Mouse (Mus musculus): Measurements from ENCODE around the gene Ppef2. TPM values are rescaled to one million over a fixed set of nuclear protein-coding genes. Genes with fewer than 3 reads are reported as not detected.

Ppef2 gene
- polyA plus RNA-seq, 1 experiment from 2014 or later: 2.0 TPM

DNA sequence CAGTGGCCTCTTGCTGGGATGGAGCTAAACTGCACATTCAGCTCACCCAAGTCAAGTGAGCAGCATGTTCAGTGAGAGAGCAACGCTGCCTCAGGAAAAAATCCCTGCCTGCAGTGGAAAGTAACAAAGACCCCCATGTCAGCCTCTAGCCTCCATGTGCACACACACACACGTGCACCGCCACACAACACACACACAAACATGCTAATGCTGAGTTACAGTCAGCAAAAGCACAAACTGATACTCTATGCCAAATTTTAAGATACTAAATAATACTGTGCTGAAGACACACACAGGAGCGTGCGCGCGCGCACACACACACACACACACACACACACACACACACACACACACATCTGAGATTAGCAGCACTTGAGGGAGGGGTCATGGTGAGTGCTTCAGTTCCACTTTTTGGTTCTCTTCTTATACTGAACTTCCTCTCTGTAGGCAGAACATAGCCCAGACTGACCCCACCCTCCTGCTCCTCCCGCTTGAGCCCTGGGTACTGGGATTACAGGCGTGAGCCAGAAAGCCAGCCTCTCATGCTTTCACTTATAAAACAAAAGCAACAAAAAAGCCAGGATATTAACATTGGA, 23.0 kb upstream of the Ppef2 start:
- ATAC-seq (replicated peaks; ENCODE audit: low FRiP score, low TSS enrichment, low read depth) (no peak), DNase-seq (ENCODE audit: low spot score) (no peak)
- no peaks in the 10 kb centered on the region for H3K27me3 ChIP-seq (replicated peaks; ENCODE audit: control insufficient read depth, insufficient read depth, low read length)
- no peak overlapping the region for H3K4me2 ChIP-seq (ENCODE audit: low read length)
- peaks cover 12% of the 10 kb centered on the region for H3K4me1 ChIP-seq (replicated peaks; ENCODE audit: control insufficient read depth, insufficient read depth, low read length)
- no peaks in the 10 kb centered on the region for H3K9me3 ChIP-seq (ENCODE audit: control insufficient read depth, low read length)
- H3K27ac ChIP-seq (ENCODE audit: low read depth): no peak overlapping the region
- H3K36me3 ChIP-seq (ENCODE audit: control insufficient read depth, insufficient read depth, low read length): peaks cover 4% of the 10 kb centered on the region; the same call in 1 of the 2 replicates
- 79% methylated on average over 10 of the region's 10 CpGs for WGBS
- H3K9ac ChIP-seq (ENCODE audit: low read length): no peak overlapping the region
- no peak overlapping the region for H3K4me3 ChIP-seq (ENCODE audit: low read depth, low read length)

GRCm38 (mm10) chr5:92277437-92278394, 21.6 kb upstream of the Ppef2 start, which contains the start of gene Naaa:
Gene Naaa (minus strand): TSS chr5:92278170.
- no peaks in the 10 kb centered on the region for H3K36me3 ChIP-seq (ENCODE audit: control insufficient read depth, insufficient read depth, low read length)
- H3K4me3 ChIP-seq (ENCODE audit: low read depth, low read length): peak within 1 kb of the TSS; percentile 73
- peaks cover 10% of the 10 kb centered on the region for H3K4me1 ChIP-seq (replicated peaks; ENCODE audit: control insufficient read depth, insufficient read depth, low read length)
- H3K9ac ChIP-seq (ENCODE audit: low read length): peak within 1 kb of the TSS; percentile 55
- H3K9me3 ChIP-seq (ENCODE audit: control insufficient read depth, low read length): no peaks in the 10 kb centered on the region
- ATAC-seq (replicated peaks; ENCODE audit: low FRiP score, low TSS enrichment, low read depth) (peak; percentile 92), DNase-seq (ENCODE audit: low spot score) (peak; percentile 90)
- no peaks in the 10 kb centered on the region for H3K27me3 ChIP-seq (replicated peaks; ENCODE audit: control insufficient read depth, insufficient read depth, low read length)
- H3K4me2 ChIP-seq (ENCODE audit: low read length): peak within 1 kb of the TSS; percentile 91
- peak within 1 kb of the TSS; percentile 57; the same call in 1 of the 2 replicates for H3K27ac ChIP-seq (ENCODE audit: low read depth)
- 3% methylated on average over 54 of the region's 54 CpGs for WGBS

- H3K27ac ChIP-seq (ENCODE audit: low read depth): no peak overlapping the region
- H3K9ac ChIP-seq (ENCODE audit: low read length): no peak overlapping the region
- H3K4me2 ChIP-seq (ENCODE audit: low read length): no peak overlapping the region
- H3K9me3 ChIP-seq (ENCODE audit: control insufficient read depth, low read length): no peaks in the 10 kb centered on the region
- DNase-seq (ENCODE audit: low spot score): no peak
- H3K4me3 ChIP-seq (ENCODE audit: low read depth, low read length): no peak overlapping the region
- no peaks in the 10 kb centered on the region for H3K4me1 ChIP-seq (replicated peaks; ENCODE audit: control insufficient read depth, insufficient read depth, low read length)
- no peak for ATAC-seq (replicated peaks; ENCODE audit: low FRiP score, low TSS enrichment, low read depth)
- H3K36me3 ChIP-seq (ENCODE audit: control insufficient read depth, insufficient read depth, low read length): no peaks in the 10 kb centered on the region
- no peaks in the 10 kb centered on the region for H3K27me3 ChIP-seq (replicated peaks; ENCODE audit: control insufficient read depth, insufficient read depth, low read length)
- 88% methylated on average over 7 of the region's 7 CpGs for WGBS
Observed at GRCm38 (mm10) chr5:92270496-92270895, 14.4 kb upstream of the Ppef2 start.

DNA sequence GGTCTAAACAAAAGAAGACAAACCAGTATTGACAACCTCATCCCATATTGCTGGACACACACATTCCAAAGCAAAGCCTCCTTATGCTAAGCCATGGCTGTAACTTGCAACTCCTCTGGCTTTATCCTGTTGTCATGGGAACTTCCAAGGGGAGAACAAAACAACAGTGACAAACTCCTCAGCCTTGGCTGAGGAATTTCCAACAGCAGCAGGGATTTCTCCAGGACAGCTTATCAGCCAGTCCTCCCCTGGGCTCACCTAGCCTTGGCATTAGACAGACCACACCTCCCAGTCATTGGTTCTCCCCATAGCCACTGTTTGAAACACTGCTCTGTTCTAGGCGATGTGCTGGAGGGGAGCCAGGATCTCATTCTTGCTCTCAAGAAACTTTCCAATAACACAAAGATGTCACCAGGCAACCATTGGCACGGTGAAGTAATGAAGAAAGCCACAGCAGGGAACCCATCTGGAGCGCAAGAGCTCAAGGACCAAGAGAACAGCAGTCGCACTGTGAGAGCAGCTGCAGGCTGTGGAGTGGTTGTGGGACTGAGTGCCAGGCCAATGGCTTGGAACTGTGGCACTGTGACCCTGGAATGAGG, 7.8 kb upstream of the Ppef2 start:
- no peak for DNase-seq (ENCODE audit: low spot score)
- Histone ChIP-seq H3K27me3 (replicated peaks; ENCODE audit: control insufficient read depth, insufficient read depth, low read length) (no peaks in the 10 kb centered on the region), H3K27ac (ENCODE audit: low read depth) (no peak overlapping the region), H3K4me1 (replicated peaks; ENCODE audit: control insufficient read depth, insufficient read depth, low read length) (peaks cover 6% of the 10 kb centered on the region), H3K9me3 (ENCODE audit: control insufficient read depth, low read length) (no peaks in the 10 kb centered on the region), H3K9ac (ENCODE audit: low read length) (no peak overlapping the region), H3K4me2 (ENCODE audit: low read length) (no peak overlapping the region), H3K36me3 (ENCODE audit: control insufficient read depth, insufficient read depth, low read length) (no peaks in the 10 kb centered on the region), H3K4me3 (ENCODE audit: low read depth, low read length) (no peak overlapping the region)
- peak; percentile 47; the same call in 1 of the 2 replicates for ATAC-seq (replicated peaks; ENCODE audit: low FRiP score, low TSS enrichment, low read depth)
- WGBS: 50% methylated on average over 4 of the region's 4 CpGs

- H3K9ac ChIP-seq (ENCODE audit: low read length): no peak overlapping the region
- H3K4me3 ChIP-seq (ENCODE audit: low read depth, low read length): no peak overlapping the region
- ATAC-seq (replicated peaks; ENCODE audit: low FRiP score, low TSS enrichment, low read depth): no peak
- H3K36me3 ChIP-seq (ENCODE audit: control insufficient read depth, insufficient read depth, low read length): no peaks in the 10 kb centered on the region
- no peak overlapping the region for H3K4me2 ChIP-seq (ENCODE audit: low read length)
- peaks cover 6% of the 10 kb centered on the region for H3K4me1 ChIP-seq (replicated peaks; ENCODE audit: control insufficient read depth, insufficient read depth, low read length)
- 90% methylated on average over 8 of the region's 8 CpGs for WGBS
- no peak overlapping the region for H3K27ac ChIP-seq (ENCODE audit: low read depth)
- DNase-seq (ENCODE audit: low spot score): no peak
- no peaks in the 10 kb centered on the region for H3K27me3 ChIP-seq (replicated peaks; ENCODE audit: control insufficient read depth, insufficient read depth, low read length)
- no peaks in the 10 kb centered on the region for H3K9me3 ChIP-seq (ENCODE audit: control insufficient read depth, low read length)
Observed at GRCm38 (mm10) chr5:92262646-92263045, 6.6 kb upstream of the Ppef2 start.

DNA sequence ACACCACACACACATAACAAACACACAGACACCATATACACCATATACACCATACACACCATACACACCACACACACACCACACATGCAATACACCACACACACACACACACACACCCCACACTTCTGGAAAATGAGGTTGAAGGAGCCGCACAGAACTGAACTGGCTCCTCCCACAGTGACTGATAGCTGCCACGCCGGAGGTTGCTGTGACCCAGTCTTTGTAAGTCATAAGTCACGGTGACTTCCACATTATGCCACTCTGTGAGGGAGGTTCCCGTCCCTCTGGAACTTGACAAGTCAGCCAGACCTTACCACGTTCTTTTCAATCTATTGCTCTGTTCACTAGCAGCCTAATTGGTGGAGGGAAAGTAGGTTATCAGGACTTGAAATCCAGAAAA, 1.6 kb downstream of the Ppef2 start:
- Histone ChIP-seq H3K27me3 (replicated peaks; ENCODE audit: control insufficient read depth, insufficient read depth, low read length) (no peaks in the 10 kb centered on the region), H3K4me3 (ENCODE audit: low read depth, low read length) (no peak overlapping the region), H3K9me3 (ENCODE audit: control insufficient read depth, low read length) (0 out of 2 replicates have a peak, but pooled peaks cover 7% of the 10 kb centered on the region), H3K4me1 (replicated peaks; ENCODE audit: control insufficient read depth, insufficient read depth, low read length) (0 out of 2 replicates have a peak, but pooled peaks cover 5% of the 10 kb centered on the region), H3K4me2 (ENCODE audit: low read length) (no peak overlapping the region), H3K27ac (ENCODE audit: low read depth) (no peak overlapping the region), H3K9ac (ENCODE audit: low read length) (no peak overlapping the region), H3K36me3 (ENCODE audit: control insufficient read depth, insufficient read depth, low read length) (no peaks in the 10 kb centered on the region)
- ATAC-seq (replicated peaks; ENCODE audit: low FRiP score, low TSS enrichment, low read depth) (no peak), DNase-seq (ENCODE audit: low spot score) (no peak)
- 68% methylated on average over 6 of the region's 6 CpGs for WGBS

- no peaks in the 10 kb centered on the region for H3K36me3 ChIP-seq (ENCODE audit: control insufficient read depth, insufficient read depth, low read length)
- H3K9ac ChIP-seq (ENCODE audit: low read length): no peak overlapping the region
- no peak for ATAC-seq (replicated peaks; ENCODE audit: low FRiP score, low TSS enrichment, low read depth)
- DNase-seq (ENCODE audit: low spot score): no peak
- H3K27me3 ChIP-seq (replicated peaks; ENCODE audit: control insufficient read depth, insufficient read depth, low read length): no peaks in the 10 kb centered on the region
- no peak overlapping the region for H3K27ac ChIP-seq (ENCODE audit: low read depth)
- whole genome bisulfite sequencing: 24% methylated on average over 18 of the region's 18 CpGs
- no peak overlapping the region for H3K4me3 ChIP-seq (ENCODE audit: low read depth, low read length)
- 0 out of 2 replicates have a peak, but pooled peaks cover 5% of the 10 kb centered on the region for H3K4me1 ChIP-seq (replicated peaks; ENCODE audit: control insufficient read depth, insufficient read depth, low read length)
- 0 out of 2 replicates have a peak, but pooled peaks cover 12% of the 10 kb centered on the region for H3K9me3 ChIP-seq (ENCODE audit: control insufficient read depth, low read length)
- H3K4me2 ChIP-seq (ENCODE audit: low read length): no peak overlapping the region
Observed at GRCm38 (mm10) chr5:92252797-92253343, 3.2 kb downstream of the Ppef2 start.

- no peak for DNase-seq (ENCODE audit: low spot score)
- 94% methylated on average over 6 of the region's 6 CpGs for WGBS
- no peak for ATAC-seq (replicated peaks; ENCODE audit: low FRiP score, low TSS enrichment, low read depth)
- no peak overlapping the region for H3K4me3 ChIP-seq (ENCODE audit: low read depth, low read length)
- H3K36me3 ChIP-seq (ENCODE audit: control insufficient read depth, insufficient read depth, low read length): no peaks in the 10 kb centered on the region
- H3K4me1 ChIP-seq (replicated peaks; ENCODE audit: control insufficient read depth, insufficient read depth, low read length): 0 out of 2 replicates have a peak, but pooled peaks cover 5% of the 10 kb centered on the region
- H3K27me3 ChIP-seq (replicated peaks; ENCODE audit: control insufficient read depth, insufficient read depth, low read length): no peaks in the 10 kb centered on the region
- no peak overlapping the region for H3K27ac ChIP-seq (ENCODE audit: low read depth)
- no peak overlapping the region for H3K4me2 ChIP-seq (ENCODE audit: low read length)
- H3K9ac ChIP-seq (ENCODE audit: low read length): no peak overlapping the region
- H3K9me3 ChIP-seq (ENCODE audit: control insufficient read depth, low read length): 0 out of 2 replicates have a peak, but pooled peaks cover 12% of the 10 kb centered on the region
Observed at GRCm38 (mm10) chr5:92252031-92252430, 4.0 kb downstream of the Ppef2 start.
